Mouse (Mus musculus) stomach, postnatal 0 days (tissue): Measurements from ENCODE around the gene Ttc41. TPM values are rescaled to one million over a fixed set of nuclear protein-coding genes. Genes with fewer than 3 reads are reported as not detected.
A peak's percentile ranks its signal among the peaks of the same experiment; 100 is the strongest.

Experiments used
- ATAC-seq: fragments of 200-750 bp; cut with Nextera tagmentation; 2 replicates; pipeline ENCODE4 v1.8.0; 2017; ENCODE audit not compliant: low FRiP score, low TSS enrichment
- DNase-seq: peaks from one replicate; pipeline ENCODE4 v3.0.0-alpha.2; 2016; ENCODE audit warnings: low spot score
- H3K27ac ChIP-seq: fragments of 300-500 bp; sonication (generic); replicated peaks from 2 replicates; pipeline ENCODE4 v1.5.1; 2014; ENCODE audit warnings: mild to moderate bottlenecking, control low read depth
- H3K27me3 ChIP-seq: fragments of 300-500 bp; sonication (generic); 2 replicates; pipeline ENCODE4 v1.6.1; 2014; ENCODE audit warnings: low read length; ENCODE audit not compliant: control insufficient read depth, insufficient read depth
- H3K36me3 ChIP-seq: fragments of 300-500 bp; sonication (generic); 2 replicates; pipeline ENCODE4 v1.6.1; 2014; ENCODE audit warnings: low read length, mixed read lengths; ENCODE audit not compliant: control insufficient read depth, insufficient read depth
- H3K4me1 ChIP-seq: fragments of 300-500 bp; sonication (generic); replicated peaks from 2 replicates; pipeline ENCODE4 v1.6.1; 2014; ENCODE audit warnings: antibody characterized with exemption; ENCODE audit not compliant: control insufficient read depth, insufficient read depth
- H3K4me2 ChIP-seq: fragments of 300-500 bp; sonication (generic); replicated peaks from 2 replicates; pipeline ENCODE4 v1.6.1; 2014; ENCODE audit warnings: low read depth, mild to moderate bottlenecking, control low read depth, moderate library complexity
- H3K4me3 ChIP-seq: fragments of 300-500 bp; sonication (generic); 2 replicates; pipeline ENCODE4 v1.5.1; 2014; ENCODE audit warnings: low read depth, low read length, control low read depth
- H3K9ac ChIP-seq: fragments of 300-500 bp; sonication (generic); 2 replicates; pipeline ENCODE4 v1.6.1; 2014; ENCODE audit warnings: mild to moderate bottlenecking, low read length, control low read depth, mixed read lengths
- H3K9me3 ChIP-seq: fragments of 300-500 bp; sonication (generic); 2 replicates; pipeline ENCODE4 v1.6.1; 2016; ENCODE audit warnings: low read length; ENCODE audit not compliant: control insufficient read depth
- CTCF ChIP-seq: IDR thresholded peaks from 2 replicates; pipeline ENCODE4 v1.5.1; 2016; ENCODE audit warnings: antibody characterized with exemption, low read depth, mild to moderate bottlenecking, moderate library complexity
- EP300 ChIP-seq: optimal IDR thresholded peaks from 2 replicates; pipeline ENCODE3; 2016; ENCODE audit warnings: antibody characterized with exemption
- WGBS: fragments of 180-500 bp; shearing (Covaris S2); extraction: QIAGEN DNeasy Blood & Tissue Kit; methylation state at CpG from one replicate; pipeline ENCODE4 v1.1.7; 2014; 5-methylcytosine and 5-hydroxymethylcytosine counted together
- polyA plus RNA-seq: library from polyadenylated mRNA; unstranded; fragments of >200 nt; fragmentation: Nextera tagmentation; extraction: Ambion mirVana; gene quantifications from 2 replicates; pipeline ENCODE4 v1.2.1, GENCODE M21; 2015

The Ttc41 gene
- polyA plus RNA-seq, 1 experiment from 2014 or later, result 0.38 TPM

GRCm38 (mm10) chr10:86794794-86795535 lies 89.4 kb downstream of the Ttc41 start:
- 89% methylated on average over 9 of the region's 9 CpGs for WGBS
- DNase-seq (no peak), ATAC-seq (no peak)
- Histone ChIP-seq H3K4me1 (0 out of 2 replicates have a peak, but pooled peaks cover 4% of the 10 kb centered on the region), H3K27ac (0 out of 2 replicates have a peak overlapping the region, but pooled peaks have one; percentile 24), H3K9me3 (no peaks in the 10 kb centered on the region), H3K4me2 (no peak overlapping the region), H3K9ac (no peak overlapping the region), H3K27me3 (no peaks in the 10 kb centered on the region), H3K4me3 (no peak overlapping the region), H3K36me3 (no peaks in the 10 kb centered on the region)
- TF ChIP-seq CTCF, result no peak
- no peak for TF ChIP-seq EP300

DNA sequence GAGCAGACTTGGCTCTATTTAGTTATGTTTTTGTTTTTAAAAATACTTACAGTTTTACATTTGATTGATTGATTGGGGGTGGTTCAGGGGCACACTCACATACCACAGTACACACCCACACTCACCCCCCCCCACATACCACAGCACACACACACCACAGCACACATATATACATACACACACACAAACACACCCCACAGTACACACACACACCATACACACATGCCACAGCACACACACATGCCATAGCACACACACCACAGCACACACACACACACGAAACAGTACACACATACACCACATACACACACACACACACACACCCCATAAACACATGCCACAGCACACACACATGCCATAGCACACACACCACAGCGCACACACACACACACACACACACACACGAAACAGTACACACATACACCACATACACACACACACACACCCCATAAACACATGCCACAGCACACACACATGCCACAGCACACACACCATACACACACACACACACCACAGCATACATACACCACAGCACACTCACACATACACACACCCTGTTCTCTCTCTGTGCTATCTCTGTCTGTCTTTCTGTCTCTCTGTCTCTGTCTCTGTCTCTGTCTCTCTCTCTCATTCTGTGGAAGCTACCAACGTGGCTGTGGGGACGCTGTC lies 90.6 kb downstream of the Ttc41 start:
- no peak overlapping the region for H3K4me3 ChIP-seq
- WGBS, result 91% methylated on average over 5 of the region's 5 CpGs
- no peaks in the 10 kb centered on the region for H3K36me3 ChIP-seq
- ATAC-seq (no peak), DNase-seq (no peak)
- 0 out of 2 replicates have a peak, but pooled peaks cover 4% of the 10 kb centered on the region for H3K4me1 ChIP-seq
- TF ChIP-seq EP300 (no peak), CTCF (no peak)
- H3K27me3 ChIP-seq, result no peaks in the 10 kb centered on the region
- H3K9ac ChIP-seq, result no peak overlapping the region
- H3K4me2 ChIP-seq, result no peak overlapping the region
- H3K9me3 ChIP-seq, result no peaks in the 10 kb centered on the region
- no peak overlapping the region for H3K27ac ChIP-seq

DNA sequence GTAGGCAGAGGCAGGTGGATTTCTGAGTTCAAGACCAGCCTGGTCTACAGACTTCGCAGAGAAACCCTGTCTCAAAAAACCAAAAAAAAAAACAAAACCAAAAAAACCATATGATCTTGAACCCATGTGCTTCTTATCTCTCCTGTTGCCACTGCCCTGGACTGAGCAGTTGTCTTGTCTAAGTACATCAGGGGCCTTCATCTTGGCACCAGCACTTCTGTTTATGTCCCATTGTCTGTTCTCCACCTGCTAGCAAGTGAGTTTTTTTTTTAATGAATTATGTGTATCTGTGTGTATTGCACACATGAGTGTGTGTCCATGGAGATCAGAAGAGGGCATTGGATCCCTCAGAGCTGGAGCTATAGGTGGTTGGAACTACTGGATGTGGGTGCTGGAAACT lies 101.8 kb downstream of the Ttc41 start:
- H3K9me3 ChIP-seq, result no peaks in the 10 kb centered on the region
- no peak for ATAC-seq
- TF ChIP-seq EP300 (no peak), CTCF (no peak)
- H3K4me2 ChIP-seq, result no peak overlapping the region
- H3K36me3 ChIP-seq, result 0 out of 2 replicates have a peak, but pooled peaks cover 3% of the 10 kb centered on the region
- no peak overlapping the region for H3K27ac ChIP-seq
- no peak overlapping the region for H3K4me3 ChIP-seq
- 95% methylated on average over 1 of the region's 1 CpGs for WGBS
- no peaks in the 10 kb centered on the region for H3K4me1 ChIP-seq
- H3K9ac ChIP-seq, result no peak overlapping the region
- DNase-seq, result no peak
- H3K27me3 ChIP-seq, result no peaks in the 10 kb centered on the region

DNA sequence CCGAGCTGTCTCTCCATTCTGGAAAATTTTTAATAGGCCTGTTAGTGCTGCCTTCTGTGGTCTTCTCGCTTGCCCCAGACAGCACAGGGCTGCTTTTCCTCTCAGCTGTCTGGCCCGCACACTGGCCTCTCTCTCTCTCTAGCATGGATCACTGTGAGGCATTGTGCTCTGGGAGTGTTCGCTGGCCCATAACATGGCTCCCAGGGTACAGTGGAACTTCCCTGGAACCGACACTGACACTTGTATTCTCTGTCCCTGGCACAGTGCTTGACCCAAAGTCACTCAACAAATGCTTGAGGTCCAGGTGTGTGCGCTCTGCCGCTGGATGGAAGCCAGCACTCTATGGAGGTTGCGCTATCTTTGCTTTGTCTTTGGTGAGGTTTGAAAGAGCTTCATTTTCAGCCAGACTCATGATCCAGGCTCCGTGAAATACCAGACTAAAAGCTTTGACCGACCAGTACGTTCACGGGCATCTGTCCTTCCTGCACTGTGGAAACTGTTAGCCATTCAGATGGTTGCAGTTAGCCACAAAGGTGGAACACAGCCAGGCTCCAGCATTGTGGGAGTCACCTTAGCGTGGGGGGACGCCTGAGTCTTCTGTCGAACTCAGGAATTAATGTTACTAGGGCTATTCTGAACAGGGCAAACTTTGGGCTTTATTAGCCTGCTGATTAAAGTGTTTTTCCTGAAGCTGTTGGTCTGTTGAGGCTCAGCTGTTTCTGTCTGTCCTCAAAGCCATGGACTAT lies 102.6 kb downstream of the Ttc41 start:
- ATAC-seq, result 0 out of 2 replicates have a peak, but pooled peaks have one; percentile 24

DNA sequence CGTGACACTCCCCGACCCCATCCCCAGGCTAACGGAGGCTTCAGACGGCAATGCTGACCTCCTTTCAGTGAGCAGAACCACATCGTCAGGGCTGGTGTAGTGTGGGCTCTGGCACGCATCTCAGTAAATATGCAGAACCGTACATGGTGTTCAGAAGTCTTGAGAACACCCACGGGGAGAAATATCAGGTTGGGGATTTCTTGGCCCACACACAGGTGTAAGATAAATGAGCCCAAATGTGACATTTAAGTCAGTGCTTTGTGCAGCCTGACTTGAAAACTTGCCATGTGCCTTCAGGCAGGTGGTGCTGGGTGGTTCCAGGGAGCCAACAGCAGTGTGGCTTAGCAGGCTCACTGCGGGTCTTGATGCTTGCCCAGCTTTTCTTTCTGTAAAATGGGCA lies 104.4 kb downstream of the Ttc41 start:
- Histone ChIP-seq H3K4me3 (no peak overlapping the region), H3K4me2 (no peak overlapping the region), H3K27ac (no peak overlapping the region), H3K36me3 (0 out of 2 replicates have a peak, but pooled peaks cover 3% of the 10 kb centered on the region), H3K4me1 (no peaks in the 10 kb centered on the region), H3K27me3 (no peaks in the 10 kb centered on the region), H3K9ac (no peak overlapping the region), H3K9me3 (no peaks in the 10 kb centered on the region)
- ATAC-seq, result no peak
- no peak for TF ChIP-seq CTCF
- TF ChIP-seq EP300, result no peak
- no peak for DNase-seq
- 70% methylated on average over 9 of the region's 9 CpGs for WGBS

More for the DNA sequence above, 102.6 kb downstream of the Ttc41 start:
- Histone ChIP-seq H3K36me3 (0 out of 2 replicates have a peak, but pooled peaks cover 3% of the 10 kb centered on the region), H3K27ac (no peak overlapping the region), H3K9me3 (no peaks in the 10 kb centered on the region), H3K27me3 (no peaks in the 10 kb centered on the region), H3K4me1 (no peaks in the 10 kb centered on the region), H3K9ac (no peak overlapping the region), H3K4me3 (no peak overlapping the region), H3K4me2 (no peak overlapping the region)
- TF ChIP-seq EP300 (no peak), CTCF (no peak)
- DNase-seq, result no peak
- WGBS, result 81% methylated on average over 15 of the region's 15 CpGs
